Mouse (Mus musculus): ENCODE measurements around the gene Tsga10.
A peak's percentile ranks its signal among the peaks of the same experiment; 100 is the strongest.

The Tsga10 gene

GRCm38 (mm10) chr1:37866286-37866685 is at the start of gene Tsga10:
Gene Tsga10, minus strand, starts transcription at chr1:37866429.
- no peak for DNase-seq (ENCODE audit: low read depth, low spot score)

- DNase-seq (ENCODE audit: low read depth, low spot score) = no peak
Measured at GRCm38 (mm10) chr1:37912751-37913150, 46.5 kb upstream of the Tsga10 start.

GRCm38 (mm10) chr1:37903178-37903577 is 36.9 kb upstream of the Tsga10 start:
- DNase-seq (ENCODE audit: low read depth, low spot score) = no peak

GRCm38 (mm10) chr1:37900288-37900687 is 34.1 kb upstream of the Tsga10 start:
- no peak for DNase-seq (ENCODE audit: low read depth, low spot score)

- DNase-seq (ENCODE audit: low read depth, low spot score) = no peak
Measured at GRCm38 (mm10) chr1:37899816-37900215, 33.6 kb upstream of the Tsga10 start.

- no peak for DNase-seq (ENCODE audit: low read depth, low spot score)
Measured at GRCm38 (mm10) chr1:37894606-37895005, 28.4 kb upstream of the Tsga10 start.

GRCm38 (mm10) chr1:37891400-37891799 is 25.2 kb upstream of the Tsga10 start:
- DNase-seq (ENCODE audit: low read depth, low spot score) = no peak

- peak; percentile 89 for DNase-seq (ENCODE audit: low read depth, low spot score)
Measured at GRCm38 (mm10) chr1:37890025-37890652, 23.9 kb upstream of the Tsga10 start, which contains the start of the genes Mitd1 and Mrpl30. Gene Mitd1, minus strand, starts transcription at chr1:37890411. Gene Mrpl30, plus strand, starts transcription at chr1:37890477.

- DNase-seq (ENCODE audit: low read depth, low spot score) = no peak
Measured at GRCm38 (mm10) chr1:37889206-37889605, 23.0 kb upstream of the Tsga10 start.

GRCm38 (mm10) chr1:37884451-37884850 is 18.2 kb upstream of the Tsga10 start:
- DNase-seq (ENCODE audit: low read depth, low spot score) = no peak

- DNase-seq (ENCODE audit: low read depth, low spot score) = no peak
Measured at GRCm38 (mm10) chr1:37883411-37883810, 17.2 kb upstream of the Tsga10 start.

- DNase-seq (ENCODE audit: low read depth, low spot score) = no peak
Measured at GRCm38 (mm10) chr1:37877736-37878460, 11.7 kb upstream of the Tsga10 start.

- no peak for DNase-seq (ENCODE audit: low read depth, low spot score)
Measured at GRCm38 (mm10) chr1:37873157-37873556, 6.9 kb upstream of the Tsga10 start.

GRCm38 (mm10) chr1:37872131-37873067 is 6.2 kb upstream of the Tsga10 start:
- peak; percentile 62 for DNase-seq (ENCODE audit: low read depth, low spot score)

- DNase-seq (ENCODE audit: low read depth, low spot score) = no peak
Measured at GRCm38 (mm10) chr1:37871704-37872103, 5.5 kb upstream of the Tsga10 start, which contains the start of gene Lipt1. Gene Lipt1, plus strand, starts transcription at chr1:37871738.

- no peak for DNase-seq (ENCODE audit: low read depth, low spot score)
Measured at GRCm38 (mm10) chr1:37869362-37869761, 3.1 kb upstream of the Tsga10 start.

- no peak for DNase-seq (ENCODE audit: low read depth, low spot score)
Measured at GRCm38 (mm10) chr1:37868640-37869039, 2.4 kb upstream of the Tsga10 start.

GRCm38 (mm10) chr1:37867684-37868322 is 1.6 kb upstream of the Tsga10 start:
- DNase-seq (ENCODE audit: low read depth, low spot score) = no peak

GRCm38 (mm10) chr1:37867056-37867455 is 827 bp upstream of the Tsga10 start:
- no peak for DNase-seq (ENCODE audit: low read depth, low spot score)

GRCm38 (mm10) chr1:37865401-37866215 is 621 bp downstream of the Tsga10 start:
- DNase-seq (ENCODE audit: low read depth, low spot score) = no peak
